Mouse (Mus musculus) ES-E14 (cell line): ENCODE measurements around the gene Hoxa5. TPM values are rescaled to one million over a fixed set of nuclear protein-coding genes. Genes with fewer than 3 reads are reported as not detected.

Experiments
- DNase-seq: peaks from one replicate; pipeline ENCODE4 v3.0.0-alpha.2; 2013; ENCODE audit warnings: low read depth, low spot score
- H3K27ac ChIP-seq: 2 replicates; pipeline ENCODE4 v1.5.1; 2012; ENCODE audit warnings: low read depth, mild to moderate bottlenecking, low read length, moderate library complexity, mixed read lengths; ENCODE audit not compliant: poor library complexity, insufficient read depth, severe bottlenecking
- H3K36me3 ChIP-seq: 2 replicates; pipeline ENCODE4 v1.6.1; 2012; ENCODE audit warnings: mild to moderate bottlenecking, low read length, moderate library complexity, mixed read lengths; ENCODE audit not compliant: control insufficient read depth, poor library complexity, insufficient read depth, severe bottlenecking
- H3K4me1 ChIP-seq, 2 experiments: fragments of 150-350 bp in 1 of 2; sonication (generic) in 1 of 2; 2 replicates each; pipeline ENCODE4 v1.6.1; 2012; ENCODE audit warnings: low read length in 2 of 2, mild to moderate bottlenecking in 1 of 2, mixed read lengths in 1 of 2; ENCODE audit not compliant: control insufficient read depth in 2 of 2, insufficient read depth in 2 of 2, poor library complexity in 1 of 2
- H3K4me3 ChIP-seq, 2 experiments: fragments of 150-350 bp in 1 of 2; sonication (generic) in 1 of 2; 2 replicates each; pipeline ENCODE4 v1.5.1; 2012; ENCODE audit warnings: low read length in 2 of 2, low read depth in 1 of 2, mild to moderate bottlenecking in 1 of 2, mixed read lengths in 1 of 2; ENCODE audit not compliant: insufficient read depth in 1 of 2, poor library complexity in 1 of 2, severe bottlenecking in 1 of 2
- H3K9ac ChIP-seq: 2 replicates; pipeline ENCODE4 v1.6.1; 2012; ENCODE audit warnings: low read depth, mild to moderate bottlenecking, low read length, mixed read lengths; ENCODE audit not compliant: poor library complexity, insufficient read depth, severe bottlenecking
- H3K9me3 ChIP-seq: fragments of 150-350 bp; sonication (generic); 2 replicates; pipeline ENCODE4 v1.6.1; 2012; ENCODE audit warnings: low read depth, mild to moderate bottlenecking, low read length; ENCODE audit not compliant: control insufficient read depth, insufficient read depth
- CHD2 ChIP-seq: IDR thresholded peaks from 2 replicates; pipeline ENCODE4 v1.6.1; 2014; ENCODE audit warnings: mild to moderate bottlenecking, low read depth, low read length, inconsistent platforms
- HCFC1 ChIP-seq: IDR thresholded peaks from 2 replicates; pipeline ENCODE4 v1.6.1; 2012; ENCODE audit warnings: low read length, inconsistent platforms, borderline replicate concordance; ENCODE audit not compliant: insufficient read depth
- MAFK ChIP-seq: IDR thresholded peaks from 2 replicates; pipeline ENCODE4 v1.6.1; 2014; ENCODE audit warnings: mild to moderate bottlenecking, low read depth, low read length, inconsistent platforms; ENCODE audit not compliant: insufficient read depth
- ZC3H11A ChIP-seq: IDR thresholded peaks from 2 replicates; pipeline ENCODE4 v1.6.1; 2012; ENCODE audit warnings: low read depth, mild to moderate bottlenecking, inconsistent platforms, low read length, borderline replicate concordance
- ZNF384 ChIP-seq: IDR thresholded peaks from 2 replicates; pipeline ENCODE4 v1.6.1; 2012; ENCODE audit warnings: low read depth, low read length, inconsistent platforms
- in situ Hi-C, 2 experiments: fragments of 600-800 bp; cut with MboI; formaldehyde crosslinking; loops; one replicate each; pipeline ENCODE4 v1.15.1; 2025; ENCODE audit warnings: low sequenced_read_pairs in 2 of 2, inconsistent platforms in 1 of 2; ENCODE audit not compliant: unreplicated experiment in 2 of 2
- total RNA-seq: library from RNA; depleted of rRNA; stranded (reverse); fragments of 300-350 nt; gene quantifications from 2 replicates; pipeline ENCODE4 v1.2.3, GENCODE M21; 2012

Hoxa5 gene
- total RNA-seq, 1 experiment: 0.49 TPM

- Histone ChIP-seq H3K9ac (peak overlapping the region; percentile 36), H3K9me3 (no peaks in the 10 kb centered on the region), H3K36me3 (no peaks in the 10 kb centered on the region), H3K27ac (no peak overlapping the region), H3K4me3 (peak overlapping the region; percentile 3 to 33; a peak in 3 of 4 replicates), H3K4me1 (peaks cover 4 to 17% of the 10 kb centered on the region in 2 experiments; a peak in 1 of 4 replicates)
- no peak for DNase-seq
- no peak for TF ChIP-seq ZC3H11A
- TF ChIP-seq HCFC1: no peak
- no peak for TF ChIP-seq CHD2
- no peak for TF ChIP-seq ZNF384
- TF ChIP-seq MAFK: no peak
- in situ Hi-C loops: loop anchor here (10.0 kb wide), 3 partner anchors 61 to 989 kb away; partner anchors contain the start of genes Hoxa7 (in 2 of the 2) and Evx1 (in 1 of the 2)
These were observed 40.2 kb downstream of the Hoxa5 start for GRCm38 (mm10) chr6:52164051-52164625.

GRCm38 (mm10) chr6:52163366-52164031, 40.9 kb downstream of the Hoxa5 start:
- Histone ChIP-seq H3K4me3 (no peak overlapping the region), H3K36me3 (no peaks in the 10 kb centered on the region), H3K27ac (no peak overlapping the region), H3K9ac (no peak overlapping the region), H3K4me1 (peaks cover 4 to 19% of the 10 kb centered on the region in 2 experiments; a peak in 1 of 4 replicates), H3K9me3 (no peaks in the 10 kb centered on the region)
- in situ Hi-C loops: loop anchor here (10.0 kb wide), 3 partner anchors 61 to 989 kb away; partner anchors contain the start of genes Hoxa7 (in 2 of the 2) and Evx1 (in 1 of the 2)
- no peak for DNase-seq
- no peak for TF ChIP-seq MAFK
- no peak for TF ChIP-seq CHD2
- TF ChIP-seq ZNF384: no peak

- in situ Hi-C loops: loop anchor here (10.0 kb wide), 3 partner anchors 62 to 988 kb away; partner anchors contain the start of genes Hoxa7 (in 2 of the 2) and Evx1 (in 1 of the 2)
- Histone ChIP-seq H3K4me1 (peaks cover 4 to 21% of the 10 kb centered on the region in 2 experiments; a peak in 1 of 4 replicates), H3K9me3 (no peaks in the 10 kb centered on the region), H3K9ac (no peak overlapping the region), H3K36me3 (no peaks in the 10 kb centered on the region), H3K4me3 (no peak overlapping the region), H3K27ac (no peak overlapping the region)
- no peak for DNase-seq
- TF ChIP-seq CHD2: no peak
- no peak for TF ChIP-seq HCFC1
These were observed 41.6 kb downstream of the Hoxa5 start for GRCm38 (mm10) chr6:52162611-52163365.

DNA sequence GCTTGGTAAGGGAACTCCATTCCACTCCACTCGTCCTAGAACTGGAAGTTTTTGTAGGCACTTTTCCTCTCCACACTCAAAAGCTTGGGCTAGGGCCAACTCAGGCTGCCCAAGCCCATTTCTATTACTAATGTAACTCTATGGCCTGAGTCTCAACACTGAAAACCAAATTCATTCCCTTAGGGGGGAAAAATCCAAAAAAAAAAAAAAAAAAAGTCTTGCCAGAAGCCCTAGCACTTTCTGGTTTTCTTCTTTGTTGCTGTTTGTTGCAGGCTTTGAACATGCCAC, 42.4 kb downstream of the Hoxa5 start:
- no peak for DNase-seq
- no peaks in the 10 kb centered on the region for H3K36me3 ChIP-seq
- H3K9me3 ChIP-seq: no peaks in the 10 kb centered on the region
- in situ Hi-C loops: loop anchor here (10.0 kb wide), 3 partner anchors 63 to 987 kb away; partner anchors contain the start of genes Hoxa7 (in 2 of the 2) and Evx1 (in 1 of the 2)
- no peak for TF ChIP-seq MAFK
- no peak for TF ChIP-seq ZNF384
- TF ChIP-seq CHD2: no peak
- TF ChIP-seq HCFC1: no peak
- TF ChIP-seq ZC3H11A: no peak
- no peak overlapping the region for H3K4me3 ChIP-seq
- no peak overlapping the region for H3K27ac ChIP-seq
- H3K9ac ChIP-seq: no peak overlapping the region
- H3K4me1 ChIP-seq: peaks cover 4 to 21% of the 10 kb centered on the region in 2 experiments; a peak in 1 of 4 replicates
